Mouse (Mus musculus) limb, embryonic 12.5 days (tissue): ENCODE results near the gene Tcf12. TPM values are rescaled to one million over a fixed set of nuclear protein-coding genes. Genes with fewer than 3 reads are reported as not detected.
A peak's percentile ranks its signal among the peaks of the same experiment; 100 is the strongest.

Source experiments
- ATAC-seq: fragments of 200-750 bp; cut with Nextera tagmentation; 2 replicates; pipeline ENCODE4 v1.8.0; 2017; ENCODE audit warnings: low read depth, moderate TSS enrichment; ENCODE audit not compliant: insufficient number of reproducible peaks, insufficient read depth, low FRiP score, low TSS enrichment
- H3K27ac ChIP-seq: fragments of 300-500 bp; sonication (generic); 2 replicates; pipeline ENCODE4 v1.5.1; 2016; ENCODE audit warnings: mild to moderate bottlenecking, moderate library complexity
- H3K27me3 ChIP-seq: fragments of 300-500 bp; sonication (generic); 2 replicates; pipeline ENCODE4 v1.6.1; 2016; ENCODE audit warnings: mild to moderate bottlenecking, moderate library complexity
- H3K36me3 ChIP-seq: fragments of 300-500 bp; sonication (generic); 2 replicates; pipeline ENCODE4 v1.6.1; 2016; ENCODE audit warnings: mild to moderate bottlenecking, moderate library complexity
- H3K4me1 ChIP-seq: fragments of 300-500 bp; sonication (generic); replicated peaks from 2 replicates; pipeline ENCODE4 v1.6.1; 2016
- H3K4me2 ChIP-seq: fragments of 300-500 bp; sonication (generic); 2 replicates; pipeline ENCODE4 v1.6.1; 2016; ENCODE audit warnings: mild to moderate bottlenecking, moderate library complexity
- H3K4me3 ChIP-seq: fragments of 300-500 bp; sonication (generic); replicated peaks from 2 replicates; pipeline ENCODE4 v1.5.1; 2016; ENCODE audit warnings: mild to moderate bottlenecking
- H3K9ac ChIP-seq: fragments of 300-500 bp; sonication (generic); replicated peaks from 2 replicates; pipeline ENCODE4 v1.6.1; 2016; ENCODE audit warnings: mild to moderate bottlenecking, moderate library complexity
- H3K9me3 ChIP-seq: fragments of 300-500 bp; sonication (generic); 2 replicates; pipeline ENCODE4 v1.6.1; 2016; ENCODE audit warnings: mild to moderate bottlenecking, moderate library complexity
- WGBS: fragments of 180-500 bp; shearing (Covaris S2); methylation state at CpG from one replicate; pipeline ENCODE4 v1.1.7; 2016; 5-methylcytosine and 5-hydroxymethylcytosine counted together
- polyA plus RNA-seq: library from polyadenylated mRNA; unstranded; fragments of >200 nt; fragmentation: Nextera tagmentation; extraction: Ambion mirVana; gene quantifications from 2 replicates; pipeline ENCODE4 v1.2.1, GENCODE M21; 2016

Tcf12 gene
- 142 and 158 TPM in 2 replicates for polyA plus RNA-seq

DNA sequence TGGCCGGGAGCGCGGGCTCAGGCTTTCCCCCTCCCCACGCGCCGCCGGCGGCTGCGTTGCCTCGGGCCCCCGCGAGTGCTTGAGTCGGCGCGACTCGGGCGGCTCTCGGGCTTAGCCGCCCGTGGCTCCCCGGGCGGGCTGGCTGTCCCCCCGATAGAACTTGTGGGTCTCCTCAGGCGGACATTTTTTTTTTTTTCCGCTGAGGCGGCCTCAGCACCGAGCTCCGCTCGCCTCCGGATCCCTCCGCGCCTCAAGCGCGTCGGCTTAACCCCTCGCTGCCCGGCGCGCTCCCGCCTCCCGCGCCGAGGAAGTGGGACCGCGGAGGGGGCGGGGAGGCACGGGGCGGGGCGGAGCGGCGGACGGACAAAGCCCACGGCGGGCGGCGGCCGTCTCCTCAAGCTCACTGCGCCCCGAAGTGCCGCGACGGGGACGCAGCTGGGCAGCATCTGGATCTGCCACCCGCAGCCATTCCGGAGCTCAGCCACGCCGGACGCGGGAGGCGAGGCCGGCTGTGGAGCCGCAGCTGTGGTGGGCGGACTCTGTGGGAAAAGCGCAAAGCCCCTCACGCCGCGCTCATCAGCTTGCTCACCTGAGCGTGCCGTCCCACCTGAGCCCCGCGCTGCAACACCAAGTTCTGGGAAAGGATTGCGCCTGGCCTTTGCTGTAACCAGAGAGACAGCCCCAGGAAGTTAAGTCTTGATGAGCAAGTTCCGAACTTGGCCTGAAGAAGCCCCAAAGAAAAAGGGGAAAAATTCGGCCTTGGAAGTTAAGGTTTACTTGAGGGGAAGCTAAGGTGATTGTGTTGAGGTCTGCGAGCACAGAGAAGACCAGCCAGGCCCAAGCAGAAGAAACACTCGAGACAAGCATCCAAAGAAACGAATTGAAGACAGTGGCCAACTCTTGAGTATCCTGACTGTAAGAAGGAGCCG lies at the start of gene Tcf12:
Tcf12 (minus strand) TSS at position 250 of the 929 bp plus-strand sequence.
- H3K4me1 ChIP-seq, result peaks cover 13% of the 10 kb centered on the region
- peaks cover 12% of the 10 kb centered on the region; the same call in 1 of the 2 replicates for H3K36me3 ChIP-seq
- no peaks in the 10 kb centered on the region for H3K9me3 ChIP-seq
- WGBS, result 2% methylated on average over 86 of the region's 88 CpGs
- peak; percentile 83 for ATAC-seq
- H3K27ac ChIP-seq, result peak within 1 kb of the TSS; percentile 98
- peak within 1 kb of the TSS; percentile 95 for H3K4me3 ChIP-seq
- no peaks in the 10 kb centered on the region for H3K27me3 ChIP-seq
- H3K9ac ChIP-seq, result peak within 1 kb of the TSS; percentile 100
- peak within 1 kb of the TSS; percentile 70 for H3K4me2 ChIP-seq

DNA sequence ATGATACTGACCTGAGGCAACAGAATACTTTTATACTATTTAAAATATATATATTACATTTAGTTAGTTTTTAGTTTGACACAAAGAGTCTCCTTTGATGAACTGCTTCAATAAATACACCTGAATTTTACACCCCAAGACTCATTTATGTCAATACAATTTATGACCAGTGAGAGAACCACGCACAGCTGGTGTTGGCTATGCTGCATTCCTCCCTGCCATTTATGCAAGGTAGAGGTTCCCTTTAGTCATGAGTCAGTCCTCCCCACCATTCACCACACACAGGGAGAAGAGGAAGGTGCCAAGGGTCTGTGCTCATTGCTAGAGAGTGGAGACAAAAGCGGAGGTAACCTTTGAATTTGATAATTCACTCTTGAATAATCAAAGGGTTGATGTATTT lies 46.7 kb upstream of the Tcf12 start:
- Histone ChIP-seq H3K27ac (no peak overlapping the region), H3K4me2 (no peak overlapping the region), H3K9me3 (no peaks in the 10 kb centered on the region), H3K36me3 (no peaks in the 10 kb centered on the region), H3K4me3 (no peak overlapping the region), H3K9ac (no peak overlapping the region), H3K27me3 (no peaks in the 10 kb centered on the region), H3K4me1 (peaks cover 8% of the 10 kb centered on the region; the same call in 1 of the 2 replicates)
- WGBS, result 48% methylated on average over 2 of the region's 2 CpGs
- ATAC-seq, result no peak

DNA sequence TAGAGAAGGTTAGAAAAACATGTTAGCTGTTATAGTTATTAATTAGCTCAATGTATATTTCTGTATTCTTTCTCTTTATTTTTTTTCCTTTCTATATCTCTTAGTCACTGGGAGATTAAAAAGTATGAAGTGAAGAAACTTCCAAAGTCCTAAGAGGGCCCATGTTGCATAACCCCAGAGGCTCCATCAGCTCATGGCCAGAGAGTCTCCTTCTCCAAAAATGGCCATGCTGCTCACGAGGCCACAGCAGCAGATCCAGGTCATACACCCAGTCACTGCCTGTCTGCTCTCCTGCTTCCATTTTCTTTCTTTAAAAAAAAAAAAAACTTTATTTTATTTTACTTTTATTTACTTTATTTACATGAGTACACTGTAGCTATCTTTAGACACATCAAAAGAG lies 45.4 kb upstream of the Tcf12 start:
- ATAC-seq, result no peak
- H3K9ac ChIP-seq, result no peak overlapping the region
- H3K4me1 ChIP-seq, result peaks cover 8% of the 10 kb centered on the region; the same call in 1 of the 2 replicates
- H3K27me3 ChIP-seq, result no peaks in the 10 kb centered on the region
- no peak overlapping the region for H3K4me2 ChIP-seq
- H3K27ac ChIP-seq, result no peak overlapping the region
- H3K36me3 ChIP-seq, result no peaks in the 10 kb centered on the region
- H3K9me3 ChIP-seq, result no peaks in the 10 kb centered on the region
- no peak overlapping the region for H3K4me3 ChIP-seq
- WGBS, result 88% methylated on average over 1 of the region's 1 CpGs

DNA sequence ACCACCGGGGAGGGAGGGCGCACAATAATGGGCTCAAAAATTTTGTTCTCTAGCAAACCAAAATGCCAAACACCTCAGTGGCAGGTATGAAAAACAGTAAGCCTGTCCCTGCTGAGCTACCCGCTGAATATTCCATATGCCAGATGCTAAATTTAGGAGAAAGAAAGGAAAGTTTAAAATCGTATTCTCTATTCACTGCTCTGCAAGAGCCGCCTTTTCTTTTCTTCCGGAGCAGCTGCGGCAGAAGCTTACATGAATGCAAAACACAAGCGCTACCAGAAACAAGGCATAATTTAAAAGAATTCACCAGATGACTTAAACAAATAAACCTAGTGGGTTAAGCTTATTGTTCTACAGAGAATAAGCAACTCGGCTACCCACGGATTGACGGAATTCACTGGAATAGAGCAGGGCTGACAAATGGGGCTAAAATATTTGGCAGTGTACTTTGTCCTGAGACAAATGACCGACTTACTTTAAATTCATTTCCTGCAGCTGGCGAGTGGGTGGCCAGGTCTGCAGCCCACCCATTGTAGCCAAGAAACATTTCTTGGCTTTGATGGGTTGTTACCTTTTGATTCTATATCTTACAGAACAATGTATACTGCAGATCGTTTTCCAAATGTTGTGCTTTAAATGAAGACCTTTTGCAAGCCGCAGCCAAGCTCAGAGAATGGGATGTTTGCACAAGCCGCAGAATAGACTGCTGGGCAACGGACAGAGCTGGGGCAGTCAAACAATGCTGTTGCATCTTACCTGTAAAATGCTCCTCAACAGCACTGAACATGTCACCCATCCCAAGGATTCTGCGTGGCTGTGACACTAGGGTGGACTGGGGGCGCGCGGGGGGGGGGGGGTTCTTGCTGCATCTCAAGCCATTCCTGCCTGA lies 43.8 kb upstream of the Tcf12 start:
- Histone ChIP-seq H3K9me3 (no peaks in the 10 kb centered on the region), H3K4me1 (peaks cover 8% of the 10 kb centered on the region; the same call in 1 of the 2 replicates), H3K4me3 (0 out of 2 replicates have a peak overlapping the region, but pooled peaks have one; percentile 6), H3K27me3 (no peaks in the 10 kb centered on the region), H3K27ac (0 out of 2 replicates have a peak overlapping the region, but pooled peaks have one; percentile 9), H3K36me3 (no peaks in the 10 kb centered on the region), H3K9ac (peak overlapping the region; percentile 35; the same call in 1 of the 2 replicates), H3K4me2 (peak overlapping the region; percentile 34)
- no peak for ATAC-seq
- whole genome bisulfite sequencing, result 41% methylated on average over 21 of the region's 21 CpGs

DNA sequence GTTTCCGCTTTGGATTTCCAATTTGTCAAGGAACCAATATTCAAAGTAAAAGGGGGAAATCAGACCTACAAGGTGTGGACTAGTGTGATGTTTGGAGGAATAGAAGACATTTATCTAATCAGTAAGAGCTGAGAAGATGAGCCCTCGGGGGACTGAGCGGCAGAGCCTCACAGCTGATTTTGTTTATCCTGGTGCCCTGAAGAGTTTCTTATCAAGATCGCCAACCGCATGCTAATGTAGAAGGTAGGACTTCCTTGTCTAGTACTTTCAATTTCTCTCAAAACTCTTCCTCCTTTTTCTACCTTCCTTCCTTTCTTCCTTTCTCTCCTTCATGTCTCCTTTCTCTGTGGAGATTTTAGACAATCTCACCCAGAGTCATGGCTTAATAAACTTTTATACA lies 32.5 kb upstream of the Tcf12 start:
- WGBS, result 86% methylated on average over 5 of the region's 5 CpGs
- Histone ChIP-seq H3K27ac (no peak overlapping the region), H3K9me3 (no peaks in the 10 kb centered on the region), H3K4me3 (no peak overlapping the region), H3K4me2 (no peak overlapping the region), H3K27me3 (no peaks in the 10 kb centered on the region), H3K9ac (no peak overlapping the region), H3K36me3 (no peaks in the 10 kb centered on the region), H3K4me1 (no peaks in the 10 kb centered on the region)
- no peak for ATAC-seq

DNA sequence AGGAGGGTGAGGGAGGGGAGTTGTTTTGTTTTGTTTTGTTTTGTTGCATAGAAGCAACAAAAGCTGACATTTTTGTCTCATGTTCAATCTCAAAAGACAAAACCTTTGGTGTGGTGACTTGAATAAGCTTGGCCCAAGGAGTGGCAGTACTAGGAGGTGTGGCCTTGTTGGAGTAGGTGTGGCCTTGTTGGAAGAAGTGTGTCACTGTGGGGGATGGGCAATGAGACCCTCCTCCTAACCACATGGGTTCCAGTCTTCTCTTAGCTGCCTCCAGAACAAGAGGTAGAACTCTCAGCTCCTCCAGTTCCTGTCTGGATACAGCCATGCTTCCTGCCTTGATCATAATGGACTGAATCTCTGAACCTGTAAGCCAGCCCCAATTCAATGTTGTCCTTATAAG lies 26.2 kb upstream of the Tcf12 start:
- H3K4me3 ChIP-seq, result no peak overlapping the region
- no peak overlapping the region for H3K4me2 ChIP-seq
- H3K27ac ChIP-seq, result no peak overlapping the region
- no peaks in the 10 kb centered on the region for H3K9me3 ChIP-seq
- H3K9ac ChIP-seq, result no peak overlapping the region
- no peaks in the 10 kb centered on the region for H3K27me3 ChIP-seq
- ATAC-seq, result no peak
- H3K36me3 ChIP-seq, result no peaks in the 10 kb centered on the region
- H3K4me1 ChIP-seq, result no peaks in the 10 kb centered on the region

DNA sequence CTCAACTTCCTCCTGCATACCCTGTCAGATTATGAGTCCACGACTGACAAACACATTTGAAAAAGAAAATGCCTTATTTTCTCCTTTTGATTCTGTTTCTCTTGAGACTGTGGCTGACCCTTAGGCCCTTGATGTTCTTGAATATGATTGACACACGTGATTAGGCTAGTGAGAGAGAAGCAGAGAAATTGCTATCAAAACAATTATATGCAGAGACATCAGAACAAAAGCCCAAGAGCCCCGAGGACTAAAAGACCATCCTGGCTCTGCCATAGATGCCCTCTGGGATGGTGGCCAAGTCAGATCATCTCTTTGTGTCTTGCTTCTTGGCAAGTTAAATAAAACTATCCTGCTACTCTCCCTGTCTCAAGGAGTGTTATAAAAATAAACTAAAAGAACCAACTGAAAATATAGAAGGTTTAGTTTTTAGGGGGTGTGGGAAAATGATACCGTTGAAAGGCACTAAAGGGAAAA lies 22.1 kb upstream of the Tcf12 start:
- H3K36me3 ChIP-seq, result no peaks in the 10 kb centered on the region
- no peaks in the 10 kb centered on the region for H3K27me3 ChIP-seq
- H3K9me3 ChIP-seq, result no peaks in the 10 kb centered on the region
- H3K9ac ChIP-seq, result peak overlapping the region; percentile 87; the same call in 1 of the 2 replicates
- peaks cover 13% of the 10 kb centered on the region; the same call in 1 of the 2 replicates for H3K4me1 ChIP-seq
- peak overlapping the region; percentile 94 for H3K27ac ChIP-seq
- peak overlapping the region; percentile 65 for H3K4me3 ChIP-seq
- no peak for ATAC-seq
- WGBS, result 67% methylated on average over 4 of the region's 4 CpGs
- H3K4me2 ChIP-seq, result peak overlapping the region; percentile 85

DNA sequence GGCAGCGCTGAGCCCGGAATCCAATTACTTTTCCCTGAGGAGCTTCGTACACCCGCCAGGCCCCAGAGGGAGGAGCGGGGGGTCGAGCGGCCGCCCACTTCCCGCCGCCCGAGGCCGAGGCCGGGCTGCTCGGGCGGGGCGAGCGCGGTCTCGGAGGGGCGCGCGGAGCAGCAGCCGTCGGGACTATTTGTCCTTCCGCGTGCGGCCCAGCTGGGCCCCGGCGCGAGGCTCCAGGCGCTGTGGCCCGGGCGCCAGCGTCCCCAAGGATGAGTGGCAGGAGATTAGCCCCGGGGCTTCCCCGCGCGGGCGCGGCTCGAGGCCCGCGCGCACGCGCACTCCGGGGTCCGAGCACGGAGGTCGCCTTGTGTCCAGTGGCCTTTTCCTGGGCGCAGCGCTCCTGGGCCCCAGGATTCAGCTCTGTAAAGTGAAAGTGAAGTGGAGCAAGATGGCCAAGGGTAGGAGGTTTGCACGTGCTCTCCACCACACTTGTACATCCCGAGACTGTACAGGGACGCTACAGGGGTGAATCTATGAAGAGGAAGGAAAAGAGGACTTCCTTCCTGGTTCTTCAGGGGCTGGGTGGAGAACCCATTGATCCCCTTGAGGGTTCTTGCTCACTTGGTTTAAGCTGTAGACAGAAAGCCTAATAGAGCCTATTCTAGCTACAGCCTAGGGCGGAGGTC lies 21.6 kb upstream of the Tcf12 start:
- no peaks in the 10 kb centered on the region for H3K9me3 ChIP-seq
- H3K4me2 ChIP-seq, result peak overlapping the region; percentile 85
- H3K9ac ChIP-seq, result peak overlapping the region; percentile 87
- peak overlapping the region; percentile 65 for H3K4me3 ChIP-seq
- 2% methylated on average over 56 of the region's 56 CpGs for WGBS
- peak; percentile 89 for ATAC-seq
- no peaks in the 10 kb centered on the region for H3K27me3 ChIP-seq
- peak overlapping the region; percentile 94 for H3K27ac ChIP-seq
- H3K36me3 ChIP-seq, result no peaks in the 10 kb centered on the region
- peaks cover 13% of the 10 kb centered on the region; the same call in 1 of the 2 replicates for H3K4me1 ChIP-seq

DNA sequence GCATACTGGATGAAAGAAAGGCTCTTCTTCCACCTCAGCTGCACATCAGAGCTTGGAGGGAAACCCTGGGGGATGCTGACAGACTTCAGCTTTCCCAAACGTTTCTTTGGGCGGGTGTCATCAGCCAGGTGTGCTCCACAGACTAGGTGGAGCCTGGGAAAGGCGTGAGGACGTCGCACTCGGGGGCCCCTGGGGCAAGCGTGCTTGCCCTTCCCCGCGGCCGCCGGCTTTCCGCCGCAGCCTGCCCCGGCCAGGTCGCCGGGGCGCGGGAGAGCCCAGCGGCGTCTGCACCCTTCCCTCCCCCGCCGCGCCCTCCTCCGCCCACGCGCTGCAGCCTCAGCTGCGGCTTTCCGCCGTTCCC lies 21.0 kb upstream of the Tcf12 start:
- peak overlapping the region; percentile 94 for H3K27ac ChIP-seq
- no peaks in the 10 kb centered on the region for H3K9me3 ChIP-seq
- H3K36me3 ChIP-seq, result no peaks in the 10 kb centered on the region
- ATAC-seq, result 0 out of 2 replicates have a peak, but pooled peaks have one; percentile 33
- no peaks in the 10 kb centered on the region for H3K27me3 ChIP-seq
- H3K4me2 ChIP-seq, result peak overlapping the region; percentile 85
- WGBS, result 0% methylated on average over 29 of the region's 29 CpGs
- H3K9ac ChIP-seq, result peak overlapping the region; percentile 87
- peak overlapping the region; percentile 65 for H3K4me3 ChIP-seq
- peaks cover 13% of the 10 kb centered on the region; the same call in 1 of the 2 replicates for H3K4me1 ChIP-seq

DNA sequence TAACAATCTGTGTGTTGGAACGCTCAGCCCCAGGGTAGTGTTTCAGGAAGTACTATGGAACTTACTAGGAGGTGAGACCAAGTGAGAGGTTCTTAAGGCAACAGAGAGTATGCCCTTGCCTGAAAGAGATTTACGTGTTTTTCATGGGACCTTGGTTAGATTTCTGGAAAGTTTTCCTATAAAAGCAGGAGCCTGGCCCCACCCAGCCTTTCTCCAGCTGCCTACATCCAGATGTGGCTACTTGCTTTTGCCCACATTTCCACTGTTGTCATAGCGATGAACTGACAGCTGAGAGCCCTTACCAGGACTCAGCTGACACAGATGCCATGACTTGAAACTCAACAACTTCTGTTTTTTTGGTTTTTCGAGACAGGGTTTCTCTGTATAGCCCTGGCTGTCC lies 18.2 kb upstream of the Tcf12 start:
- 57% methylated on average over 4 of the region's 4 CpGs for WGBS

More for the DNA sequence above, 18.2 kb upstream of the Tcf12 start:
- H3K4me1 ChIP-seq, result peaks cover 13% of the 10 kb centered on the region; the same call in 1 of the 2 replicates
- H3K27ac ChIP-seq, result peak overlapping the region; percentile 8; the same call in 1 of the 2 replicates
- no peaks in the 10 kb centered on the region for H3K36me3 ChIP-seq
- no peak overlapping the region for H3K9ac ChIP-seq
- no peak for ATAC-seq
- H3K4me2 ChIP-seq, result no peak overlapping the region
- H3K27me3 ChIP-seq, result no peaks in the 10 kb centered on the region
- H3K9me3 ChIP-seq, result no peaks in the 10 kb centered on the region
- H3K4me3 ChIP-seq, result no peak overlapping the region
